Mouse (Mus musculus) B cell, adult 2 months (primary cell): ENCODE results near the gene Dhx40.
"Not testable (repeated sequence)": the region's sequence is repeated elsewhere in the genome, so short reads cannot be mapped to it uniquely, and the experiment has no call there.

Experiments used
- DNase-seq, 2 experiments: peaks; one replicate each; pipeline ENCODE4 v3.0.0; 2022

The Dhx40 gene

GRCm38 (mm10) chr11:86816288-86816687 lies 8.7 kb upstream of the Dhx40 start:
- not testable (repeated sequence) for DNase-seq

- DNase-seq: not testable (repeated sequence)
These were observed 6.9 kb upstream of the Dhx40 start for GRCm38 (mm10) chr11:86814481-86814880.

GRCm38 (mm10) chr11:86813256-86813655 lies 5.7 kb upstream of the Dhx40 start:
- not testable (repeated sequence) for DNase-seq

DNA sequence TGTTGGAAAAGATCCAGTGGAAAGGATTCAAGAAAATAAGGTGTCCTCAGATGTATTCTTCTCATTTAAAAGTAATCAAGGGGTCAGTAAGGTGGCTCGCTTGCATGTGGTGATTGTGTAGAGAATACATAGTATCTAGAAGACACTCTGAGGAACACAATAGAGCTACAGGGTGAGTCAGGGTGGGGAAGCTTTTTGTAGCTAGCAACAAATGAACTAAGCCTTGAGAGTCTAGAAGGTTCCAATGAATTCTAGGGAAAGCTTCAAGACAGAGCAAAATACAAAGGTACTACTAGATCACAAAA lies 3.7 kb upstream of the Dhx40 start:
- no peak for DNase-seq

- no peak for DNase-seq
These were observed 3.2 kb upstream of the Dhx40 start for GRCm38 (mm10) chr11:86810572-86811325.

- DNase-seq: no peak
These were observed 2.3 kb upstream of the Dhx40 start for GRCm38 (mm10) chr11:86809828-86810227.

DNA sequence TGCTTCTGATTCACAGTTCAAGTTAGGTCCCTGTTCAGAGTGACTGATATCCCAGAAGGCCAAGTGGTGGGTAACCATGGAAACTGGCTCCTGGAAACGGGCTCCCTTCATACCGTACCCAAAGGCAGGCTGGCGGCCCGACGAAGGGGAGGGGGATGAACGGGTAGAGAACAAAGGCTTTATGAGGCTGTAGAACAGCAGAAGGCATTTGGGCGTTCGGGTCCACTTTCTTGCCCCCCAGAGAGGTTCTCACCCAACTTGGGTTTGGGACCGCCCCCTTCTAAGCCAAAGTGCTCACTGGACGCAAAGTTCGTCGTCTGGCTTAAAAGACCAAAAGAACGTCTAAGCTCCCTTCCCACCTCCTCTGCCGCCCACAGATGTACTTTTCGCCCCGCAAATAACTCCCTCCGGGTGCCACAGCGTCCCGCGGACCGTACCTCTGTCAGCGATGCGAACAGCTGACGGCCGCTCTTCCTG lies 507 bp downstream of the Dhx40 start:
- no peak for DNase-seq

DNA sequence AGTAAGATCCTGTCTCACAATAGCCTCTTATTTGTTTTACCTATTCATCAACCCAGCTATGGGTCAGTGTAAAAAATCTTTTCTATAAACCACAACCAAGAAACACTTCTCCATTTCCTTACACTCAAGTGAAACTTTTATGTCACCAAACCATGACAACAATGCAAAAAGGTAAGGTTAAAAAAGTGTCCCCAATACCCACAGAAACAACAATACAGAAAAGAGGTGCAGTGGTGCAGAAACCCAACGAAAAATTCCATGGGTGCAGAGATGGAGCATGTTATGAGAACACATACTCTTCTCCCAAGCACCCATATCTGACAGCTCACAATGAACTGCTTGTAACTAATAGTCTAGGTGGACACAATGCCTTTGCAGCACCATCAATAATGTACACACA lies 13.4 kb downstream of the Dhx40 start:
- DNase-seq: peak; percentile 26 to 35

DNA sequence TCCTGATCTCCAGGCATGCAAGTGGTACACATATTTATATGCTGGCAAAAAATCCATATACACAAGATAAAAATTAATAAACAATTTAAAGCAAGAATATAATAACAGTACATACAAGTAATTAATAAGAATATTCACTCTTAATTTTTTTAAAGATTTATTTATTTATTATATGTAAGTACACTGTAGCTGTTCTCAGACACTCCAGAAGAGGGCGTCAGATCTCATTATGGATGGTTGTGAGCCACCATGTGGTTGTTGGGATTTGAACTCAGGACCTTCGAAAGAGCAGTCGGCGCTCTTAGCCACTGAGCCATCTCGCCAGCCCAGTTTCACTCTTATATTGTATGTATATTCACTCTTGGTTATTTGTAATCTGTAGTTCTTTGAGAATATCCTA lies 20.1 kb downstream of the Dhx40 start:
- DNase-seq: peak in 1 of 2 experiments; percentile 21

DNA sequence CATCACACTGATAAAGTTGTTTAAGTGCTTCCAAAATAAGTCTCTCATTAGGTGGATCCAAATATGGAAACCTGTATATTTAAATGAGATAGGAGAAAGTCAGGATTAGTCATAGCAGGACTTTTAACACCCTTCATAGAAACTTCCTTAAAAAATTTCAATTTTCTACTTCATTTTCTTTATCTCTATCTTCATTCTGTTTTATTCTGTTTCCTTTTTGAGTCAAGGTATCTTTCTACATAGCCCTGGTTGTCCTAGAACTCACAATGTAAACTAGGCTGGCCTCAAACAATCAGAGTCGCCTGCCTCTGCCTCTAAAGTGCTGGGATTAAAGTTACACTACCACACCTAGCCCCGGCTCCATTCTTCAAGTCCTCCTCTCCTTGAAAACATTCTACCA lies 21.8 kb downstream of the Dhx40 start:
- DNase-seq: no peak

DNA sequence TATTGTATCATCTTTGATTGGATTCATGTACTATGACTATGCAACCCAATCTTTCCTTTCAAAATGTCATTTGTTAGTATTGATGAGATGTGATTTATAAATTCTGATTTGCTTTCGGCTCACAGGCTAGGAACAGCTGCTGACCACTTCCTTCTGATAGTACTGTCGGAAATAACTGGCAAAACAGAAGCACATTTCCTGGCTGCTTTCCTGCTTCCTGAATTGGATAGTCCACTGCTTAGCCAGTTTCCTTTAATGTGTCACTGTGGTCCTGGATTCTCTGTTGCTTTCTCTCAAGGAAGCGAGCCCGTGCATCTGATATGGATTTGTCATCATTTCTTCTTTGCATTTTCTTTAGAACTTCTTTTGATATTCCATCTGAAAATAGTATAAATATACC lies 37.7 kb downstream of the Dhx40 start:
- DNase-seq: no peak

DNA sequence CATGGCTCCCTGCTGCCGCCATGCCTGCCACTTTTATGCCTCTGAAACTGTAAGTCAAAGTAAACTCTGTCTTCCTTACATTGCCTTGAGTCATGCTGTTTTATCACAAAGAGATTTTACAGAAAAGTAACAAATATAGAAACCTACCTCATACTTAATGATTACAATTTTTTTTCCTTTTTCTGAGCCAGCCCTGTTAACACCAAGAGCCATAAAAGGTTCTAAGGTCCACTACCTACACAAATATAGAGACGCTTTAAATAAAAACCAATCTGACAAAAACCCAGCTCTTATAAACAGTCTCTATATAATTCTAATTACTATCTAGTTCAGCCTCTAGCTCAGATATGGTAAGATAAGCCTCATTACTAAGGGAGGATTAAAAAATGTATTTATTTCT lies 43.0 kb downstream of the Dhx40 start:
- DNase-seq: no peak

GRCm38 (mm10) chr11:86763127-86763526 lies 44.4 kb downstream of the Dhx40 start:
- DNase-seq: not testable (repeated sequence)

- no peak for DNase-seq
These were observed 47.2 kb downstream of the Dhx40 start for GRCm38 (mm10) chr11:86760357-86760756.

- DNase-seq: no peak
These were observed 47.7 kb downstream of the Dhx40 start for GRCm38 (mm10) chr11:86759886-86760285.

GRCm38 (mm10) chr11:86759226-86759625 lies 48.3 kb downstream of the Dhx40 start:
- DNase-seq: no peak

DNA sequence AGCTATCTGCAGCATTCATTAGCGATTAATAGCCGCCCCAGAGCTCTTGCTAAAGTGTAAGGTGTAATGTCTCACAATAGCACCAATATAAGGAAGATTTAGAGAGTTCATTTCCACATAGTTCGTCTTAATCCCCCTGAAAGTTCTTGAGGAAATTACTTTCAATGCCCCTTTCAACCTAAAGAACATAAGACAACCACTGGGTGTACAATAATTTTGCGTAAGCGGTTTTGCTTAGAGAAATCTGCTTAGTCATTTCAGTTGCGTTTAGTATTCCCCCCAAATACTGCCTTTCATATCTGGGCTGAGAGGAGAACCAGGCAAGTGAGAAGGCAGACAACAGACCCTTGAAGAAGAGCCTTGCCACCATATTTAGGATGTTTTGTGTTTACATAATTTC lies 49.0 kb downstream of the Dhx40 start:
- no peak for DNase-seq

DNA sequence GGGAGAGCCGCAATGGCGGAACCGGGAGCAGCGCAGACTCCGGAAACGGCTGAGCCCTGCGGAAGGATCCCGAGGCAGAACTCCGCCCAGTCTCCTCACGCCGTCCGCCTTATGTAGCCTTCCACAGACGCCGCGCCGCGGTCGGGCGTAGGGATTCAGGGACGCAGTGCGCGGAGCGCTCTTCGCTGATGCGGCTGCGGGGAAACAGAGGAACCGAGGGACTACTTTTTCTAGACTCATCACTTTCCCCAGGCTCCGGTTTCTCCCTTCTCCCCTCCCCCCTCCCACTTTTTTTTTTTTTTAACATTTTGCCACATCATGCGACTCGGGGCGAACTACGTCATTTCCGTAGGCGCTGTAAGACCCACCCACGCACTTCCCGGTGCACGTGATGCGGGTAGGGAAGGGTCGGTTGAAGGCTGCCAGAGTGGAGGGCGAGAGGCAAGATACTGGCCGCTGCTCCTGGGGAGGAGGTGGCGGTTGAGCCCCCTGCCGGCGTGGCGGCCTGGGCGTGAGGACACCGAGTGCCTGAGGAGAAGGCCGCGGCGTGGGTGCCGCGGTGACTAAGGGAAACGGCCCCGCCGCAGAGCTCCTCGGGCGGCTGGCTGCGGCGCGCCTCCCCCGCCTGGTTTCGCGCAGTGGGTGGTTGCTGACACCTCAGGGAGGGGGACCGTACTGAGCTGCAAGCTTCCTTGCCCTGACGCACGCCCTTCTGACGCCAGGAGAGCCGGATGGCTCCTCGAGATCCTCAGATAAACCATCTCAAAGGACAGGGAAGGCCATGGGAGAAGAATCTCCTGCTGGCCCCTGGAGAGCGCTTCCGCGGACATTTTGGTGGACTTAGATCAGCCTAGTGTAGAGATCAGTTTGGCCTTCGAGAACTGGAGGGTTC lies 49.8 kb downstream of the Dhx40 start, which contains the start of gene Cltc:
Gene Cltc, minus strand, starts transcription at position 86 of the 892 bp plus-strand sequence.
- DNase-seq: peak; percentile 95 to 96

DNA sequence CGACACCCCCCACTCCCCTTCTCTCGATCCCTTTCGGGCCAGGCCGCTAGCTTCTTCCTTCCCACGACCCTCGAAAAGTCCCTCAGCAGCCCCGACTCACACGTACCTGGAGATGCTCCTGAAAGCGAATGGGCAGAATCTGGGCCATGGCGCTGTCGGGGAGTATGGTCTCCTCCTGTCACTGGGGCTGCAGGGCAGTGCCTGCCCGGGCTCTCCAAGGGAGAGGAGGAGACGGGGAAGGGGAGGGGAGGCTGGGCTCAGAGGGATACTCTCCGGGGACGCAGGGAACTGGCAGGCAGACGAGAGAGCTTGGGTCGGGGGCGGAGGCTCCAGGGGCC lies 50.4 kb downstream of the Dhx40 start:
- no peak for DNase-seq

DNA sequence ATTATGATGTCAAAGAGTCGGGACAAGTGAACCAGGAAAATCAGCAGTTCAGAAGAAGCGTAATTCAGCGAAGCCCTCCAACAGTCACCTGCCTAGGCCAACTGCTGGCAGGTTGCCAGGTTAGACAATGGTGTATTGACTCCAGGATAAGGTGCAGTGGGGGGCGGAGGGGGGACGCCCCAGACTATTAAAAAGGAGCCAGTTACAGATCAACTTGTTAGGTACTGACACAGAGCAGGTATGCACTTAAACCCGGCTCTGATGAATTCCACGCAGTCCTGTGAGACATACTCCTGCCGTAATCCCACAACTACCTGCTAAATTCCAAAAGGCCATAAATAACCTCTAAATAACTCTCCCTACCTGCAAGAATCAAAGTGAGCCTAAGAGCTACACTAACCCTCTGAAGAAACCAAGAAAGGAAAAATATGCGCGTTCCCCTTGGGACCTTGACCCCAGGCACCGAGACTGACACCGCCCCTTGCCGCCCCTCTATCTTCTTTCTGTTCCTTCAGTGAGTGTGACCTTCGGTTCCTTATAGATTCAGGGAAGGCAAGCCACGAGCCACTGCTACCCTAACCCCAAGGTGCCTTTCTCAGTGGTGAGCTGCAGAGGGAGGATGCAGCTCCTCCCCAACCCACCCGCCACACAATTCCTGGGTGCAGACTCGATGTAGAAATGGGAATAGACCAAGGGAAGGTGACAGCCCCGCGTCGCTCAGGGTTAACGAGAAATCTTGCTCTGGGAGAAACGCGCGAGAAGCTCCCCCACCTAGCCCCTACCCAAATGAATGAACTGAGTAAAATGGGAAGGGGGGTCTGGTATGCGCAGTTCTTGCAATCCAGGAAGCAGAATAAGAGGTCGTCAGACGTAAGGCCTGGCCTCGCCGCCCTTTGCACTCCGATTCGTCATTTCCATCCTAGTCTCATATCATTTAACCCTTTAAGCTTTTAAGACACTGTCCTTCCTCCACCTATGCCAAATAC lies 51.1 kb downstream of the Dhx40 start:
- peak; percentile 55 for DNase-seq

- DNase-seq: no peak
These were observed 55.1 kb downstream of the Dhx40 start for GRCm38 (mm10) chr11:86752404-86752803.

- DNase-seq: no peak
These were observed 56.5 kb downstream of the Dhx40 start for GRCm38 (mm10) chr11:86751010-86751409.
